Mouse (Mus musculus): Measurements from ENCODE around the gene Ilkap. TPM values are rescaled to one million over a fixed set of nuclear protein-coding genes. Genes with fewer than 3 reads are reported as not detected.

Gene Ilkap
- total RNA-seq, 1 experiment = 64.9 TPM

- H3K36me3 ChIP-seq (ENCODE audit: control insufficient read depth, insufficient read depth, low read length, poor library complexity, severe bottlenecking) = no peaks in the 10 kb centered on the region
- H3K9me3 ChIP-seq (ENCODE audit: control insufficient read depth, insufficient read depth, low read depth, low read length) = no peaks in the 10 kb centered on the region
- no peak overlapping the region for H3K9ac ChIP-seq (ENCODE audit: insufficient read depth, low read depth, low read length, poor library complexity, severe bottlenecking)
- no peaks in the 10 kb centered on the region for H3K4me1 ChIP-seq (ENCODE audit: control insufficient read depth in 2 of 2, insufficient read depth in 2 of 2, low read length in 2 of 2, poor library complexity in 1 of 2)
- in situ Hi-C loops (cut with MboI; ENCODE audit: low sequenced_read_pairs in 2 of 2, unreplicated experiment in 2 of 2) = no loop called here
- DNase-seq (ENCODE audit: low read depth, low spot score) = no peak
- TF ChIP-seq ZC3H11A (IDR thresholded peaks at IDR 0.05; ENCODE audit: borderline replicate concordance, low read depth, low read length) = no peak
- TF ChIP-seq CHD2 (IDR thresholded peaks at IDR 0.05; ENCODE audit: low read depth, low read length) = no peak
- no peak for TF ChIP-seq ZNF384 (IDR thresholded peaks at IDR 0.05; ENCODE audit: low read depth, low read length)
- no peak for TF ChIP-seq HCFC1 (IDR thresholded peaks at IDR 0.05; ENCODE audit: borderline replicate concordance, insufficient read depth, low read length)
- no peak for TF ChIP-seq MAFK (IDR thresholded peaks at IDR 0.05; ENCODE audit: insufficient read depth, low read depth, low read length)
- H3K27ac ChIP-seq (ENCODE audit: insufficient read depth, low read depth, low read length, poor library complexity, severe bottlenecking) = no peak overlapping the region
- no peak overlapping the region for H3K4me3 ChIP-seq (ENCODE audit: insufficient read depth in 1 of 2, low read depth in 1 of 2, low read length in 2 of 2, poor library complexity in 1 of 2, severe bottlenecking in 1 of 2)
Measured at GRCm38 (mm10) chr1:91442350-91442990, 43.9 kb upstream of the Ilkap start.

- Histone ChIP-seq H3K9me3 (ENCODE audit: control insufficient read depth, insufficient read depth, low read depth, low read length) (no peaks in the 10 kb centered on the region), H3K4me1 (ENCODE audit: control insufficient read depth in 2 of 2, insufficient read depth in 2 of 2, low read length in 2 of 2, poor library complexity in 1 of 2) (no peaks in the 10 kb centered on the region), H3K27ac (ENCODE audit: insufficient read depth, low read depth, low read length, poor library complexity, severe bottlenecking) (no peak overlapping the region), H3K36me3 (ENCODE audit: control insufficient read depth, insufficient read depth, low read length, poor library complexity, severe bottlenecking) (no peaks in the 10 kb centered on the region), H3K4me3 (ENCODE audit: insufficient read depth in 1 of 2, low read depth in 1 of 2, low read length in 2 of 2, poor library complexity in 1 of 2, severe bottlenecking in 1 of 2) (no peak overlapping the region), H3K9ac (ENCODE audit: insufficient read depth, low read depth, low read length, poor library complexity, severe bottlenecking) (no peak overlapping the region)
- in situ Hi-C loops (cut with MboI; ENCODE audit: low sequenced_read_pairs in 2 of 2, unreplicated experiment in 2 of 2) = no loop called here
- TF ChIP-seq HCFC1 (IDR thresholded peaks at IDR 0.05; ENCODE audit: borderline replicate concordance, insufficient read depth, low read length) (no peak), MAFK (IDR thresholded peaks at IDR 0.05; ENCODE audit: insufficient read depth, low read depth, low read length) (no peak), ZNF384 (IDR thresholded peaks at IDR 0.05; ENCODE audit: low read depth, low read length) (no peak), CHD2 (IDR thresholded peaks at IDR 0.05; ENCODE audit: low read depth, low read length) (no peak), ZC3H11A (IDR thresholded peaks at IDR 0.05; ENCODE audit: borderline replicate concordance, low read depth, low read length) (no peak)
- no peak for DNase-seq (ENCODE audit: low read depth, low spot score)
Measured at GRCm38 (mm10) chr1:91441855-91442254, 43.2 kb upstream of the Ilkap start.

GRCm38 (mm10) chr1:91439776-91440175 lies 41.2 kb upstream of the Ilkap start:
- H3K4me3 ChIP-seq (ENCODE audit: insufficient read depth in 1 of 2, low read depth in 1 of 2, low read length in 2 of 2, poor library complexity in 1 of 2, severe bottlenecking in 1 of 2) = no peak overlapping the region
- no peaks in the 10 kb centered on the region for H3K4me1 ChIP-seq (ENCODE audit: control insufficient read depth in 2 of 2, insufficient read depth in 2 of 2, low read length in 2 of 2, poor library complexity in 1 of 2)
- no peaks in the 10 kb centered on the region for H3K9me3 ChIP-seq (ENCODE audit: control insufficient read depth, insufficient read depth, low read depth, low read length)
- H3K9ac ChIP-seq (ENCODE audit: insufficient read depth, low read depth, low read length, poor library complexity, severe bottlenecking) = no peak overlapping the region
- TF ChIP-seq ZNF384 (IDR thresholded peaks at IDR 0.05; ENCODE audit: low read depth, low read length) (no peak), CHD2 (IDR thresholded peaks at IDR 0.05; ENCODE audit: low read depth, low read length) (no peak), HCFC1 (IDR thresholded peaks at IDR 0.05; ENCODE audit: borderline replicate concordance, insufficient read depth, low read length) (no peak), MAFK (IDR thresholded peaks at IDR 0.05; ENCODE audit: insufficient read depth, low read depth, low read length) (no peak), ZC3H11A (IDR thresholded peaks at IDR 0.05; ENCODE audit: borderline replicate concordance, low read depth, low read length) (no peak)
- no peak overlapping the region for H3K27ac ChIP-seq (ENCODE audit: insufficient read depth, low read depth, low read length, poor library complexity, severe bottlenecking)
- in situ Hi-C loops (cut with MboI; ENCODE audit: low sequenced_read_pairs in 2 of 2, unreplicated experiment in 2 of 2) = no loop called here
- H3K36me3 ChIP-seq (ENCODE audit: control insufficient read depth, insufficient read depth, low read length, poor library complexity, severe bottlenecking) = no peaks in the 10 kb centered on the region
- no peak for DNase-seq (ENCODE audit: low read depth, low spot score)

- H3K4me1 ChIP-seq (ENCODE audit: control insufficient read depth in 2 of 2, insufficient read depth in 2 of 2, low read length in 2 of 2, poor library complexity in 1 of 2) = no peaks in the 10 kb centered on the region
- H3K9ac ChIP-seq (ENCODE audit: insufficient read depth, low read depth, low read length, poor library complexity, severe bottlenecking) = no peak overlapping the region
- TF ChIP-seq ZNF384 (IDR thresholded peaks at IDR 0.05; ENCODE audit: low read depth, low read length) = no peak
- no peak for TF ChIP-seq MAFK (IDR thresholded peaks at IDR 0.05; ENCODE audit: insufficient read depth, low read depth, low read length)
- TF ChIP-seq CHD2 (IDR thresholded peaks at IDR 0.05; ENCODE audit: low read depth, low read length) = no peak
- no peak for TF ChIP-seq HCFC1 (IDR thresholded peaks at IDR 0.05; ENCODE audit: borderline replicate concordance, insufficient read depth, low read length)
- no peak for TF ChIP-seq ZC3H11A (IDR thresholded peaks at IDR 0.05; ENCODE audit: borderline replicate concordance, low read depth, low read length)
- H3K4me3 ChIP-seq (ENCODE audit: insufficient read depth in 1 of 2, low read depth in 1 of 2, low read length in 2 of 2, poor library complexity in 1 of 2, severe bottlenecking in 1 of 2) = no peak overlapping the region
- H3K9me3 ChIP-seq (ENCODE audit: control insufficient read depth, insufficient read depth, low read depth, low read length) = no peaks in the 10 kb centered on the region
- in situ Hi-C loops (cut with MboI; ENCODE audit: low sequenced_read_pairs in 2 of 2, unreplicated experiment in 2 of 2) = no loop called here
- H3K36me3 ChIP-seq (ENCODE audit: control insufficient read depth, insufficient read depth, low read length, poor library complexity, severe bottlenecking) = no peaks in the 10 kb centered on the region
- no peak overlapping the region for H3K27ac ChIP-seq (ENCODE audit: insufficient read depth, low read depth, low read length, poor library complexity, severe bottlenecking)
- DNase-seq (ENCODE audit: low read depth, low spot score) = no peak
Measured at GRCm38 (mm10) chr1:91437573-91437972, 39.0 kb upstream of the Ilkap start.

- no peak overlapping the region for H3K27ac ChIP-seq (ENCODE audit: insufficient read depth, low read depth, low read length, poor library complexity, severe bottlenecking)
- H3K9me3 ChIP-seq (ENCODE audit: control insufficient read depth, insufficient read depth, low read depth, low read length) = no peaks in the 10 kb centered on the region
- TF ChIP-seq ZNF384 (IDR thresholded peaks at IDR 0.05; ENCODE audit: low read depth, low read length) (no peak), HCFC1 (IDR thresholded peaks at IDR 0.05; ENCODE audit: borderline replicate concordance, insufficient read depth, low read length) (no peak), CHD2 (IDR thresholded peaks at IDR 0.05; ENCODE audit: low read depth, low read length) (no peak), ZC3H11A (IDR thresholded peaks at IDR 0.05; ENCODE audit: borderline replicate concordance, low read depth, low read length) (no peak), MAFK (IDR thresholded peaks at IDR 0.05; ENCODE audit: insufficient read depth, low read depth, low read length) (no peak)
- no peaks in the 10 kb centered on the region for H3K36me3 ChIP-seq (ENCODE audit: control insufficient read depth, insufficient read depth, low read length, poor library complexity, severe bottlenecking)
- H3K9ac ChIP-seq (ENCODE audit: insufficient read depth, low read depth, low read length, poor library complexity, severe bottlenecking) = no peak overlapping the region
- DNase-seq (ENCODE audit: low read depth, low spot score) = no peak
- in situ Hi-C loops (cut with MboI; ENCODE audit: low sequenced_read_pairs in 2 of 2, unreplicated experiment in 2 of 2) = no loop called here
- H3K4me1 ChIP-seq (ENCODE audit: control insufficient read depth in 2 of 2, insufficient read depth in 2 of 2, low read length in 2 of 2, poor library complexity in 1 of 2) = no peaks in the 10 kb centered on the region
- H3K4me3 ChIP-seq (ENCODE audit: insufficient read depth in 1 of 2, low read depth in 1 of 2, low read length in 2 of 2, poor library complexity in 1 of 2, severe bottlenecking in 1 of 2) = no peak overlapping the region
Measured at GRCm38 (mm10) chr1:91437083-91437400, 38.4 kb upstream of the Ilkap start.

All from ES-E14 (cell line).